Mouse (Mus musculus): ENCODE measurements around the gene Sult2b1. TPM values are rescaled to one million over a fixed set of nuclear protein-coding genes. Genes with fewer than 3 reads are reported as not detected.

Sult2b1 gene
- total RNA-seq, 2 experiments from 2014 or later, result not detected

GRCm38 (mm10) chr7:45682144-45683126 is 102.0 kb downstream of the Sult2b1 start:
- intact Hi-C loops (cut with DNase I; ENCODE audit: low total_unique reads), result no loop called here
- peak; percentile 88 for DNase-seq

GRCm38 (mm10) chr7:45681046-45681736 is 103.3 kb downstream of the Sult2b1 start:
- DNase-seq, result peak; percentile 50
- intact Hi-C loops (cut with DNase I; ENCODE audit: low total_unique reads), result no loop called here

Other genes with a start within 250 kb of the Sult2b1 start
- gene Hsd17b14, start 229.8 kb downstream of the Sult2b1 start, total RNA-seq (2021), result 1 to 10 TPM; 1.7 to 2.3 TPM
- gene Bcat2, start 214.5 kb downstream of the Sult2b1 start, total RNA-seq (2021), result 10 to 100 TPM; 37.2 to 37.8 TPM
- not detected for gene Fgf21, start 169.2 kb downstream of the Sult2b1 start, total RNA-seq (2021)
- gene Fut1, start 167.4 kb downstream of the Sult2b1 start, total RNA-seq (2021), result under 1 TPM in 1 of 2 experiments, not detected in 1; 0.11 TPM
- gene Izumo1, start 162.9 kb downstream of the Sult2b1 start, total RNA-seq (2021), result under 1 TPM; 0.12 to 0.18 TPM
- 10 to 100 TPM; 14.1 to 16.1 TPM for gene Rasip1, start 157.2 kb downstream of the Sult2b1 start, total RNA-seq (2021)
- 10 to 100 TPM; 60.3 to 85.3 TPM for gene Mamstr, start 144.7 kb downstream of the Sult2b1 start, total RNA-seq (2021)
- gene Fut2, start 118.3 kb downstream of the Sult2b1 start, total RNA-seq (2021), result under 1 TPM; 0.58 to 0.66 TPM
- gene Ntn5, start 100.6 kb downstream of the Sult2b1 start, total RNA-seq (2021), result under 1 TPM; 0.51 to 0.62 TPM
- under 1 TPM; 0.18 to 0.31 TPM for gene Sec1, start 90.3 kb downstream of the Sult2b1 start, total RNA-seq (2021)
- 1 to 10 TPM; 4.5 to 4.6 TPM for gene Car11, start 84.8 kb downstream of the Sult2b1 start, total RNA-seq (2021)
- 10 to 100 TPM; 20.6 to 32.8 TPM for gene Dbp, start 79.6 kb downstream of the Sult2b1 start, total RNA-seq (2021)
- 100 to 1,000 TPM; 607 to 662 TPM for gene Rpl18, start 69.2 kb downstream of the Sult2b1 start, total RNA-seq (2021)
- gene Sphk2, start 66.7 kb downstream of the Sult2b1 start, total RNA-seq (2021), result 10 to 100 TPM; 12.0 to 13.2 TPM
- gene Fam83e, start 63.5 kb downstream of the Sult2b1 start, total RNA-seq (2021), result under 1 TPM; 0.16 TPM
- not detected for gene Spaca4, start 58.9 kb downstream of the Sult2b1 start, total RNA-seq (2021)
- gene Lmtk3, start 931 bp downstream of the Sult2b1 start, total RNA-seq (2021), result under 1 TPM; 0.11 to 0.39 TPM
- 10 to 100 TPM; 34.6 to 35.8 TPM for gene Cyth2, start 29.9 kb upstream of the Sult2b1 start, total RNA-seq (2021)
- under 1 TPM; 0.16 to 0.18 TPM for gene Kcnj14, start 40.1 kb upstream of the Sult2b1 start, total RNA-seq (2021)
- 10 to 100 TPM; 10.5 to 16.5 TPM for gene Grwd1, start 46.3 kb upstream of the Sult2b1 start, total RNA-seq (2021)
- 10 to 100 TPM; 64.2 to 68.5 TPM for gene Kdelr1, start 88.1 kb upstream of the Sult2b1 start, total RNA-seq (2021)
- gene Grin2d, start 93.7 kb upstream of the Sult2b1 start, total RNA-seq (2021), result under 1 TPM; 0.44 to 0.64 TPM
- gene Syngr4, start 112.0 kb upstream of the Sult2b1 start, total RNA-seq (2021), result under 1 TPM in 1 of 2 experiments, not detected in 1; 0.24 TPM
- 10 to 100 TPM; 49.2 to 61.0 TPM for gene Tmem143, start 112.3 kb upstream of the Sult2b1 start, total RNA-seq (2021)
- gene Emp3, start 136.7 kb upstream of the Sult2b1 start, total RNA-seq (2021), result 10 to 100 TPM; 21.5 to 31.1 TPM
- under 1 TPM; 0.39 to 0.78 TPM for gene Ccdc114, start 139.4 kb upstream of the Sult2b1 start, total RNA-seq (2021)
- under 1 TPM; 0.07 to 0.21 TPM for gene Abcc6, start 245.6 kb upstream of the Sult2b1 start, total RNA-seq (2021)
- gene Nomo1, start 249.0 kb upstream of the Sult2b1 start, total RNA-seq (2021), result 10 to 100 TPM; 40.3 to 42.2 TPM